Mouse (Mus musculus) heart, postnatal 14 days (tissue): ENCODE results near the gene Abcc5. TPM values are rescaled to one million over a fixed set of nuclear protein-coding genes. Genes with fewer than 3 reads are reported as not detected.
"Not testable (repeated sequence)": the region's sequence is repeated elsewhere in the genome, so short reads cannot be mapped to it uniquely, and the experiment has no call there.

Source experiments
- DNase-seq, 2 experiments: peaks; one replicate each; pipeline ENCODE4 v3.0.0; 2021 to 2022
- intact Hi-C: fragments of 180-260 bp; cut with DNase I; formaldehyde crosslinking; loops from one replicate; pipeline ENCODE4 v1.15.1; 2025
- total RNA-seq, 2 experiments: library from RNA; stranded (reverse); gene quantifications; 2 replicates each; pipeline ENCODE4 v1.2.3; 2021

Gene Abcc5
- total RNA-seq, 2 experiments from 2014 or later: 42.0 to 43.3 TPM

GRCm38 (mm10) chr16:20371731-20372130 is 54.5 kb downstream of the Abcc5 start:
- no peak for DNase-seq
- intact Hi-C loops: no loop called here

- intact Hi-C loops: no loop called here
- DNase-seq: no peak
These were observed 58.0 kb downstream of the Abcc5 start for GRCm38 (mm10) chr16:20368221-20368620.

DNA sequence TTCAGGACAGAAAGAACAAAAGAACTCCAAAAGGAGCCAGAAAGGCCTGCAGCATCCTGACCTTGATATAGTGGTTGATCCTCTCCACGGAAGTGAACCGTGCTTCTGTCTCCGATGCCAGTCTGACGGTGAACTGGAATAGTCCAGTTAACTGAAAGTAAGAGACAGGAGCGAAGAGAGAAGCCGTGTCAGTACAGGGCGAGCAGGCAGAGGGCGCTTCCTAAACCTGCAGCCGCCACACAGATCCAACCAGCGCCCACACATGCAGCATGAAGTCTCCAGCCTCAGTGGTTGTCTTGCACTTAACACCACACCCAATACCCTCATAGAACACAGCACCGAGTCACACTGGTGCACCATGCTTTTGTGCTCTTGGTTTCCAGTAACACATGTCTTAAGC is 64.1 kb downstream of the Abcc5 start:
- intact Hi-C loops: no loop called here
- no peak for DNase-seq

GRCm38 (mm10) chr16:20361496-20361895 is 64.7 kb downstream of the Abcc5 start:
- intact Hi-C loops, DNase-seq: not testable (repeated sequence)

DNA sequence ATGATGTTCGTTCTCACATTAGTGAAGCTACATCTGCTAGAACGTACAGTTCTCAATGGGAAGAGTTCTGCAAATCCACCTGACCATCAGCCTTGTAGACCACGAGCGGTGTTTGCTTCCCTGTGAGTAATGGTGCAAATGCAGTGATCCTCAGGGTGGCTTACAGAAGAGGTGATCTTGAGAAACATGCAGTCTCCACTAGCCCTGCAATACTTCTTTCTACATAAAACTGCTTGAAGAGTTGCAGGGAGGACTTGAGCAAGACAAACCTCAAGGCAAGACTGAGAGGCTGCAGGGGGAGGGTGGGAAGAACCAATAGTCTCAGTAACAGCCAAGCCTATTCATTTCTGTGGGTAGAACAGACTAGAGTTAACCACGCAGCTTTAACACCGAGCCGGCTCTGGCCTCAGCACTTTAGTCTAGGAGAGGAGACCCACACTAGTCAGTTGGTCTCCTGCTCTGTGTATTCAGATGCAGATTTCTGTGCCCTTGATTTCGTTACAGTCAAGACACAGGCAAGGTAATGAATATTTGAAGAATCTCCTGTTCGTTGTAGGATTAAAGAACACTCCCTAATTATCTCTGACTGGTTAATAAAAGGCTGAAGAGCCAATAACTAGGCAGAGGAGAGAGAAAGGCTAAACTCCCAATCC is 66.4 kb downstream of the Abcc5 start:
- no peak for DNase-seq
- intact Hi-C loops: no loop called here

DNA sequence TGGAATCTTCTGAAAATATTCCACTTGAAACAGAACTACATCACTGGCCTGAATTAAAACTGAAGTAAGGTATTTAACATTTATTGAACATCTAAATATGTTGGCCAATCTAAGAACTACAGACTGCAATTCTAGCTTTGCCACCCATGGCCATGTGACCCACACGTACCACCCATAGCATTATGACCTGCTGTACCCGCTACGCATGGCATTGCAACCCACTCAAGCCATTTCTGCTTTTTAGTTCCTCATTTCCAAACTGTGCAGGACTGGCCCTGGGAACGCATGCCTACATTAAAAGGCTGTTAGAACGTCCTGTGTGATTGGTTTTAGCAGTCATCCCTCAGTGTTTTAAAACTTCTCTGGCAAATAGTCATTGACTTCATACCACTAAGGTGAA is 68.4 kb downstream of the Abcc5 start:
- intact Hi-C loops: no loop called here
- no peak for DNase-seq

DNA sequence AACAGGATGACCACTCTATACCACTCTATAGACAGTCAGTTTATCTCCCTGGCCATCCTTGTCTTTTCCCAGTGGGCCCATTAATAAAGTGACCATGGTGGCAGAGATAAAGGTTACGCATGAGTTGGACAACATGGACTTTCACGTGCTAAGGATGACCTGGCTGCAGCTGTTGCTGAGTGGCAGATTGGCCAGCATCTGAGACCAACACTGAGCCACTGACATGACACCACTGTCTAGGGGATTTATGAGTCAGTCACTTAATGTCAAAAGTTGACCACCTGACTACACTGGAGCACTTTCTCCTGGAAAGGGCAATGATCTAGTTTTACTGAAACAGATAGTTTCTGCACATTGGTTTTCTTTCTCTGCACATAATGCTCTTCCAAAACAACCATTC is 71.4 kb downstream of the Abcc5 start:
- intact Hi-C loops: no loop called here
- DNase-seq: no peak

- intact Hi-C loops: no loop called here
- DNase-seq: no peak
These were observed 72.2 kb downstream of the Abcc5 start for GRCm38 (mm10) chr16:20354011-20354410.

GRCm38 (mm10) chr16:20345464-20345863 is 80.7 kb downstream of the Abcc5 start:
- intact Hi-C loops: no loop called here
- DNase-seq: no peak

DNA sequence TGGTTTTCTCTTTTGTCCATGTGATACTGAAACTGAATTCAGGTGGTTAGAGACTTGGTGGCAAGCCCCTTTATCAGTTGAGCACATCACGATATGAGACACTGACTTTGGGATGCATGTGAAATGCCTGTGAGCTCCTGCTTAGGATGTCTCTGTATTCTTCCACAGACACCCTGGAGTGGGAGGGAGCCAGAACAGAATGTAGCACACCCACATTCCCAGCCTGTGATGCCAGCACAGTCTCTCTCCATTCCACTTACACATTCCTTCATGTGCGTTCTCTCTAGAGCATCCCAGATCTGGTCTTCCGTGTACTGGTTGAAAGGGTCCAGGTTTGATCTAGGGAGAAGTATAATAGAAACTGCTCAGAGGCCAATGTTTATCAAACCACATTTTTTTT is 87.6 kb downstream of the Abcc5 start:
- intact Hi-C loops: no loop called here
- DNase-seq: no peak

DNA sequence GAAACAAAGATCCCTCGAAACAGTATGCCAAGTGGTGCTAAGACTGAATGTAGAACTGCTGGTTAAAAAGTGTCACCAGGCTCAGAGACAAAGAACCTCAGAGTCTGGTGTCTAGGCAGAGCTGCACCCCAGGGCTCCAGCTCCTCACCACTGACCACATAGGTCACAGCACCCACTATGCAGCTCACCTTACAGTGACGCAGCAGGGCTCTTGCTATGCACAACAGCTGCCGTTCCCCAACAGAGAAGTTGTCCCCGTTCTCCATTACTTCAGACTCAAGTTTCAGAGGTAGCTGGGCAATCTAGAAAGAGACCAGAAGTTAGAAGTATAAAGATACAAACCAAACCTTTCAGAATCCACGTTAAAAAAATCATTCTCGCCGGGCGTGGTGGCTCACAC is 91.3 kb downstream of the Abcc5 start:
- DNase-seq: no peak
- intact Hi-C loops: no loop called here

DNA sequence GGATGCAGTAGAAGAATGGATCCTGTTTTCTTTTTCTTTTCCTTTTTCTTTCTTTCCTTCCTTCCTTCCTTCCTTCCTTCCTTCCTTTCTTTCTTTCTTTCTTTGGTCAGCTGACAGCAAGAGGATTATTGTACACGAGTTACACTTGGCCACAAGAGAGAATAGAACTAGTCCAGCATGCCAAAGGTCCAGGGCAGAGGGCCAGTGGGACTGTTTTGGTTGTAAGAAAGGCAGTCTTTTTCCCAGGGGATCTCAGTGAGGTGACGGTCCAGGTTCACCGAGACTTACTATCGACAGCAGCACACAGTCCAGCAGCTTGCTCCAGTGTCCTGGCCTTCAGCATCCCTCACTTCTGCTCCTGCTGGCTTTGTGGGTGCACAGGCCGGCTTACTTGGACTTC is 97.9 kb downstream of the Abcc5 start:
- no peak for DNase-seq
- intact Hi-C loops: no loop called here

GRCm38 (mm10) chr16:20325286-20325685 is 100.9 kb downstream of the Abcc5 start, which contains the start of gene Cyp2ab1:
TSS of gene Cyp2ab1 (minus strand) at chr16:20325404.
- no peak for DNase-seq
- intact Hi-C loops: no loop called here

DNA sequence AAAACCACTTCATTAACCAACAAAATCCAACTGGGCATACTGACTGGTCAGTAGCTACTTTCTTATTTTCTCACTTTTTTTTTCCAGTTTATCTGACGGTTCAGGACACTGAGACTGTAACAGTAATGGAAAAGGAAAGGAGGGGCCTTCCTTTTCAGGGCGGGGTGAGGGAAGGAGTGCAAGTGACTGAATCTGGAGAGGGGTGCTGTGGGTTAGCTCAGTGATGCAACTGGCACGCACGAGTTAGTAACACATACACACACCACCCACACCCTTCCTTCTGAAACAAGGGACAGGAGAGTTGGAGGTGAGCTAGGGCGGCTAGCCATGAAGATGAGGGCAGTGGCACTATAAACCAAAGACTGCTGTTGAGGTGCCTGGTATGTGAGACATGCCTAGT is 102.3 kb downstream of the Abcc5 start:
- DNase-seq: no peak

DNA sequence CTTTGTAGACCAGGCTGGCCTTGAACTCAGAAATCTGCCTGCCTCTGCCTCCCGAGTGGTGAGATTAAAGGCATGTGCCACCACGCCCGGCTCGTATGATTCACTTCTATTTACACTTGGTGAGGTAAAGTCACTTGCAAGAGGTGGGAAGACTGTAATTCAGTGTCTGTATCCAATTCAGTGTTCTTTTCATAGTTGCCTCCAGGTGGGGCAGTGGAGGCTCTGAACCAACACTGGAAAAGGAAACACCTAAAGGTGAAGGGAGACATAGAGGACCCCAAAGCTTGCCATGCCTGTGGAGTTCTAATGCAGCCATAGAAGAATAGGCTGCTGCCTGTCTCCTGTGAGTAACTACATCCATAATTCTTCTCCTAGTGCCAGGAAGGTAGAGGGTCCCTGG is 103.9 kb downstream of the Abcc5 start:
- DNase-seq: no peak
- intact Hi-C loops: no loop called here

More for the DNA sequence above, 102.3 kb downstream of the Abcc5 start:
- intact Hi-C loops: no loop called here

- intact Hi-C loops: no loop called here
- no peak for DNase-seq
These were observed 109.4 kb downstream of the Abcc5 start for GRCm38 (mm10) chr16:20316770-20317169.

DNA sequence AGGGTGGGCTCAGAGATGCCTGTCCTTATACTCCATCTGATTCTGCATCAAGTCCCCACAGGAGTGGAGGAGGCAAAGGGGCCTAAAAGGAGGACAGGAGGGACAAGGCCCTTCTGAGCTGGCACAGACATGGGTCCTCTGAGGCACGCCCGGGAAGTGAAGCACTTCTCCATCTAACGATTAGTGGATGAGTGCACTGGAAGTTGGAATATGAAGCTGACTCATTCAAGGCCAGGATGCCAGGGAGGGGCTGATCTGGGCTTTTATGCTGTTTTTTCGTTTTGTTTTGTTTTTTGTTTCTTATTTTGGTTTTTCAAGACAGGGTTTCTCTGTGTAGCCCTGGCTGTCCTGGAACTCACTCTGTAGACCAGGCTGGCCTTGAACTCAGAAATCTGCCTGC is 110.9 kb downstream of the Abcc5 start:
- intact Hi-C loops: no loop called here
- no peak for DNase-seq

- no peak for DNase-seq
- intact Hi-C loops: no loop called here
These were observed 113.9 kb downstream of the Abcc5 start for GRCm38 (mm10) chr16:20312272-20312671.

- peak; percentile 87 for DNase-seq
- intact Hi-C loops: loop anchor here (1.0 to 10.0 kb wide), 3 partner anchors 89 to 577 kb away; no protein-coding TSS in a partner anchor
These were observed 124.2 kb downstream of the Abcc5 start, which contains the start of gene Parl for GRCm38 (mm10) chr16:20301770-20302649. TSS of gene Parl (minus strand) at chr16:20302387.

DNA sequence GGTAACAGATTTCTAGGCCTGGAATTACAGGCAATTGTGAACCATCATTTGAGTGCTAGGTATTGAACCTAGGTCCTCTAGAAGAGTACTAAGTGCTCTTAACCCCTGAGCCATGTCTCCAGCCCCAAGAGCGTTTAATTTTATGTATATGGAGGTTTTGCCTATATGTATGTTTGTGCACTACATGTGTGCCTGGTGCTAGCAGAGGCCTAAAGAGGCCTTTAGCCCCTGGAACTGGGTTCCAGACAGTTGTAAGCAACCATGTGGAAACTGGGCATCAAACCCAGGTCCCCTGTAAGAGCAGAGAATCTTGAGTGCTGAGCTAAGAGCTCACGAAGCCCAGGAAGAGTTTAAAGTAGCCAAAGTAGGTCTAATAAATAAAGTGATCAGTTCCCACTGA is 126.1 kb downstream of the Abcc5 start:
- intact Hi-C loops: loop anchor here (5.0 to 10.0 kb wide), 2 partner anchors 182 to 575 kb away; no protein-coding TSS in a partner anchor
- no peak for DNase-seq
